Mouse (Mus musculus) cortical plate, adult 2 months (tissue): Measurements from ENCODE around the gene Samd13.

ENCODE experiments used
- CTCF ChIP-seq: fragments of 200-500 bp; IDR thresholded peaks from 2 replicates; pipeline ENCODE4 v1.5.1; 2011; ENCODE audit warnings: mild to moderate bottlenecking, control low read depth, low read length; ENCODE audit not compliant: insufficient read depth; ENCODE audit errors: extremely low read depth
- POLR2A ChIP-seq: fragments of 200-500 bp; IDR thresholded peaks from 2 replicates; pipeline ENCODE4 v1.6.1; 2011; ENCODE audit warnings: mild to moderate bottlenecking, low read length, control low read depth; ENCODE audit not compliant: insufficient read depth; ENCODE audit errors: extremely low read depth

GRCm38 (mm10) chr3:146596387-146596786 lies 89.0 kb downstream of the Samd13 start:
- TF ChIP-seq CTCF (no peak), POLR2A (no peak)
